ENCODE assay signal across 8 mouse cellular contexts in genomic region chr1:36444471-36445464, GRCm38 (mm10). TPM values are rescaled to one million over a fixed set of nuclear protein-coding genes. Genes with fewer than 3 reads are reported as not detected.
DNase-seq lines count a peak whose midpoint lies in the region; ATAC-seq lines count a peak whose summit lies in the region.

TSS of gene Lman2l (minus strand) at chr1:36445271.

- H3K27me3 ChIP-seq in hindbrain, embryonic 12.5 days = no peaks in the 10 kb centered on the region

- peak; percentile 98 for DNase-seq in NIH3T3 (ENCODE audit: low read depth)
- peak; percentile 98 to 99 for DNase-seq in cerebellum, postnatal 10 days
- peak; percentile 97 to 98 for DNase-seq in frontal cortex, postnatal 10 days (ENCODE audit: low spot score in 2 of 2)
- DNase-seq in layer of hippocampus, postnatal 14 days (ENCODE audit: low spot score in 2 of 2) = peak; percentile 95 to 99
- DNase-seq in lung, postnatal 14 days = peak; percentile 95
- DNase-seq in retina, adult 2 months (ENCODE audit: low read depth, low spot score) = peak; percentile 80
- DNase-seq in thymus, postnatal 36 days = peak; percentile 96 to 98

- peaks cover 8% of the 10 kb centered on the region; the same call in 1 of the 2 replicates for H3K36me3 ChIP-seq in hindbrain, embryonic 12.5 days

- no peaks in the 10 kb centered on the region for H3K9me3 ChIP-seq in hindbrain, embryonic 12.5 days (replicated peaks)

- H3K4me3 ChIP-seq in hindbrain, embryonic 12.5 days = peak within 1 kb of the TSS; percentile 78

- H3K27ac ChIP-seq in hindbrain, embryonic 12.5 days = peak within 1 kb of the TSS; percentile 88

- peak within 1 kb of the TSS; percentile 75 for H3K4me2 ChIP-seq in hindbrain, embryonic 12.5 days (replicated peaks)

- peak; percentile 99 for ATAC-seq in hindbrain, embryonic 12.5 days (ENCODE audit: low FRiP score)

- H3K4me1 ChIP-seq in hindbrain, embryonic 12.5 days = peaks cover 10% of the 10 kb centered on the region

- WGBS in hindbrain, embryonic 12.5 days = under 1% methylated on average over 57 of the region's 57 CpGs

- peak within 1 kb of the TSS; percentile 78 for H3K9ac ChIP-seq in hindbrain, embryonic 12.5 days

RNA-seq across cellular contexts. Expression of gene Lman2l, which starts in this region (rescaled TPM):
- polyA plus RNA-seq in hindbrain, embryonic 12.5 days (2016; fragmentation: Nextera tagmentation; extraction: Ambion mirVana) = 74.3 and 76.7 TPM in 2 replicates
- total RNA-seq in layer of hippocampus, postnatal 14 days (2021) = 10 to 100 TPM; 51.3 to 57.7 TPM

Comparison
In these comparisons a context has a peak if more than half of its experiments do, and no peak if none do; other contexts are left out.
1. Peak in every context shown above with its lines: DNase-seq, ATAC-seq, H3K4me3 ChIP-seq and H3K27ac ChIP-seq.